Mouse (Mus musculus) CH12.LX (cell line): Measurements from ENCODE around the gene Cyp24a1.

Experiments
- CTCF ChIP-seq, 2 experiments: IDR thresholded peaks in 1 of 2; conservative IDR thresholded peaks in 1 of 2; 2 replicates each; pipeline ENCODE4 v1.5.1; 2011 to 2012; ENCODE audit warnings: low read depth in 2 of 2, low read length in 2 of 2, improper control_type of control experiment in 1 of 2, inconsistent platforms in 1 of 2, mild to moderate bottlenecking in 1 of 2, moderate library complexity in 1 of 2
- USF1 ChIP-seq: IDR thresholded peaks from 2 replicates; pipeline ENCODE4 v1.6.1; 2014; ENCODE audit warnings: low read depth, mild to moderate bottlenecking, inconsistent platforms, low read length, improper control_type of control experiment

- no peak for TF ChIP-seq USF1
- TF ChIP-seq CTCF (conservative IDR thresholded peaks at IDR 0.05 in 1 of 2, IDR thresholded peaks at IDR 0.05 in 1 of 2; ENCODE audit: low read depth in 2 of 2, low read length in 2 of 2): no peak
Measured at GRCm38 (mm10) chr2:170474125-170474524, 22.8 kb downstream of the Cyp24a1 start.
